Mouse (Mus musculus) leukemia stem cell, adult 10-12 weeks (primary cell): ENCODE measurements around the gene Cypt4. TPM values are rescaled to one million over a fixed set of nuclear protein-coding genes. Genes with fewer than 3 reads are reported as not detected.

Experiments used
- polyA plus RNA-seq: library from polyadenylated mRNA; stranded (reverse); fragments of >175 nt; gene quantifications from 2 replicates; pipeline ENCODE4 v1.2.3, GENCODE M21; 2012; ENCODE audit warnings: low replicate concordance

Gene Cypt4
- not detected in 2 replicates for polyA plus RNA-seq

DNA sequence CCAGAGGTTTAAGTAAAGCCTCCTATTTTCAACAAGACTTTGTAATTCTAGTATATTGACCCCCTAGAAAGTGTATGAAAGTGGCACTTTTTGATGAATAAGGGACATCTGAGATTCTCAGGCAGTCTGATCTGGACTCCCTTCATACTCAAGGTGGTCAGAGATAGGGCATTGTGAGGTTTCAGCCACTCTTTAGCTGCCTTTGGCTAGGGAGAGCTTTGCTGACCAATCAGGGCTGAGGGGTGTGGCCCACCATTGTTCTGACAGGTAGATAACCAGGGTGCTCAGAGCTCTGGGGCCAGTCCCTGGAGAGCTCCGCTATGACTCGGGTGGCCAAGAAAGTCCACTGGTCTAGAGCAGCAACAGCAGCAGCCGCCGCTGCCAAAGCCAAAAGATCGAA is at the start of gene Cypt4:
Gene Cypt4, plus strand, starts transcription at position 301 of the 400 bp plus-strand sequence.

Other genes with a start within 250 kb of the Cypt4 start
- gene Dpy19l1, start 122.1 kb upstream of the Cypt4 start, polyA plus RNA-seq: 17.6 and 24.8 TPM in 2 replicates
- gene Dpy19l2, start 71.1 kb downstream of the Cypt4 start, polyA plus RNA-seq: not detected in 2 replicates
- gene Tbx20, start 149.1 kb downstream of the Cypt4 start, polyA plus RNA-seq: not detected in 2 replicates